13 mouse cellular contexts compared by ENCODE assay signal in genomic region chr6:52209685-52210046, GRCm38 (mm10). TPM values are rescaled to one million over a fixed set of nuclear protein-coding genes. Genes with fewer than 3 reads are reported as not detected.
DNase-seq lines count a peak whose midpoint lies in the region; ATAC-seq and TF ChIP-seq lines count a peak whose summit lies in the region.
"Had no signal": no experiment of that assay in that cellular context is flagged by ENCODE, and none has a peak within 500 bp of the region (broad histone marks: within the 10 kb centered on the region; RNA-seq: fewer than 3 reads in every experiment).

No protein-coding gene starts in this region.

- H3K27ac ChIP-seq in hindbrain, embryonic 11.5 days (ENCODE audit: low read depth, low read length): no peak overlapping the region
- no peak overlapping the region for H3K27ac ChIP-seq in hindbrain, embryonic 12.5 days
- no peak overlapping the region for H3K27ac ChIP-seq in embryonic facial prominence, embryonic 10.5 days (replicated peaks)
- H3K27ac ChIP-seq in intestine, embryonic 16.5 days (ENCODE audit: low read length): no peak overlapping the region
- H3K27ac ChIP-seq in midbrain, embryonic 10.5 days (replicated peaks): no peak overlapping the region
- H3K27ac ChIP-seq: layer of hippocampus, adult 2 months had no signal

- no peak overlapping the region for H3K9ac ChIP-seq in hindbrain, embryonic 11.5 days (ENCODE audit: low read depth, low read length)
- H3K9ac ChIP-seq in hindbrain, embryonic 12.5 days: no peak overlapping the region
- peak overlapping the region; percentile 30 for H3K9ac ChIP-seq in intestine, embryonic 16.5 days (ENCODE audit: low read depth, low read length)

- DNase-seq in hindbrain, embryonic 11.5 days (ENCODE audit: low spot score): peak; percentile 62
- peak; percentile 42 for DNase-seq in embryonic facial prominence, embryonic 10.5 days (ENCODE audit: low spot score)
- no peak for DNase-seq in midbrain, embryonic 10.5 days (ENCODE audit: low spot score)
- DNase-seq in embryo, embryonic 10.5 days (ENCODE audit: low spot score): no peak
- no peak for DNase-seq in right cerebral cortex, postnatal 36 days (ENCODE audit: low spot score in 2 of 2)
- DNase-seq: cerebellum, adult 11 months; thymus, postnatal 25 days had no signal

- no peaks in the 10 kb centered on the region for H3K9me3 ChIP-seq in hindbrain, embryonic 11.5 days (ENCODE audit: control insufficient read depth, low read length)
- no peaks in the 10 kb centered on the region for H3K9me3 ChIP-seq in hindbrain, embryonic 12.5 days (replicated peaks)
- H3K9me3 ChIP-seq in embryonic facial prominence, embryonic 10.5 days: no peaks in the 10 kb centered on the region
- H3K9me3 ChIP-seq in intestine, embryonic 16.5 days (ENCODE audit: control insufficient read depth, low read length): no peaks in the 10 kb centered on the region
- no peaks in the 10 kb centered on the region for H3K9me3 ChIP-seq in midbrain, embryonic 10.5 days (replicated peaks)

- peaks cover 93% of the 10 kb centered on the region for H3K27me3 ChIP-seq in hindbrain, embryonic 11.5 days (ENCODE audit: control insufficient read depth, insufficient read depth, low read length)
- peaks cover 98% of the 10 kb centered on the region for H3K27me3 ChIP-seq in hindbrain, embryonic 12.5 days
- H3K27me3 ChIP-seq in embryonic facial prominence, embryonic 10.5 days (replicated peaks; ENCODE audit: low read depth, poor library complexity, severe bottlenecking): peaks cover 100% of the 10 kb centered on the region
- peaks cover 55% of the 10 kb centered on the region for H3K27me3 ChIP-seq in intestine, embryonic 16.5 days (replicated peaks; ENCODE audit: control insufficient read depth, insufficient read depth, low read length)
- H3K27me3 ChIP-seq in myocyte (ENCODE audit: control insufficient read depth, insufficient read depth, insufficient read length): no peaks in the 10 kb centered on the region
- peaks cover 100% of the 10 kb centered on the region for H3K27me3 ChIP-seq in midbrain, embryonic 10.5 days (ENCODE audit: low read depth, poor library complexity, severe bottlenecking)

- H3ac ChIP-seq in myocyte (ENCODE audit: control insufficient read depth, insufficient read length): no peak overlapping the region

- TF ChIP-seq POLR2A in myocyte (IDR thresholded peaks at IDR 0.05; ENCODE audit: insufficient read length, low read depth): no peak

- no peak overlapping the region for H3K4me3 ChIP-seq in hindbrain, embryonic 11.5 days (ENCODE audit: low read depth, low read length)
- no peak overlapping the region for H3K4me3 ChIP-seq in hindbrain, embryonic 12.5 days
- no peak overlapping the region for H3K4me3 ChIP-seq in embryonic facial prominence, embryonic 10.5 days
- H3K4me3 ChIP-seq in intestine, embryonic 16.5 days (ENCODE audit: low read length): peak overlapping the region; percentile 40
- peak overlapping the region; percentile 67 for H3K4me3 ChIP-seq in myocyte
- no peak overlapping the region for H3K4me3 ChIP-seq in midbrain, embryonic 10.5 days
- H3K4me3 ChIP-seq: layer of hippocampus, adult 2 months had no signal

- H3K36me3 ChIP-seq in hindbrain, embryonic 11.5 days (ENCODE audit: control insufficient read depth, insufficient read depth, low read length): no peaks in the 10 kb centered on the region
- no peaks in the 10 kb centered on the region for H3K36me3 ChIP-seq in hindbrain, embryonic 12.5 days
- no peaks in the 10 kb centered on the region for H3K36me3 ChIP-seq in embryonic facial prominence, embryonic 10.5 days (replicated peaks)
- H3K36me3 ChIP-seq in intestine, embryonic 16.5 days (ENCODE audit: control insufficient read depth, insufficient read depth, low read length): no peaks in the 10 kb centered on the region
- H3K36me3 ChIP-seq in myocyte (ENCODE audit: control insufficient read depth, insufficient read depth): peaks cover 9% of the 10 kb centered on the region
- H3K36me3 ChIP-seq in midbrain, embryonic 10.5 days: no peaks in the 10 kb centered on the region

- 6% methylated on average over 12 of the region's 12 CpGs for WGBS in hindbrain, embryonic 11.5 days
- 9% methylated on average over 12 of the region's 12 CpGs for whole genome bisulfite sequencing in hindbrain, embryonic 12.5 days
- WGBS in embryonic facial prominence, embryonic 10.5 days: 6% methylated on average over 12 of the region's 12 CpGs
- 34% methylated on average over 12 of the region's 12 CpGs for WGBS in intestine, embryonic 16.5 days
- 7% methylated on average over 12 of the region's 12 CpGs for WGBS in midbrain, embryonic 10.5 days

- H3K4me1 ChIP-seq in hindbrain, embryonic 11.5 days (replicated peaks; ENCODE audit: control insufficient read depth, insufficient read depth, low read length): peaks cover 4% of the 10 kb centered on the region; the same call in 1 of the 2 replicates
- H3K4me1 ChIP-seq in hindbrain, embryonic 12.5 days: peaks cover 11% of the 10 kb centered on the region
- H3K4me1 ChIP-seq in embryonic facial prominence, embryonic 10.5 days: peaks cover 10% of the 10 kb centered on the region; the same call in 1 of the 2 replicates
- H3K4me1 ChIP-seq in intestine, embryonic 16.5 days (ENCODE audit: control insufficient read depth, insufficient read depth, low read length): peaks cover 24% of the 10 kb centered on the region
- H3K4me1 ChIP-seq in midbrain, embryonic 10.5 days: peaks cover 9% of the 10 kb centered on the region; the same call in 1 of the 2 replicates

- H3K4me2 ChIP-seq in hindbrain, embryonic 11.5 days (replicated peaks; ENCODE audit: low read depth, low read length): no peak overlapping the region
- no peak overlapping the region; the same call in 1 of the 2 replicates for H3K4me2 ChIP-seq in hindbrain, embryonic 12.5 days (replicated peaks)
- peak overlapping the region; percentile 63 for H3K4me2 ChIP-seq in intestine, embryonic 16.5 days (ENCODE audit: low read depth, low read length)
- peak overlapping the region; percentile 64 for H3K4me2 ChIP-seq in myocyte (ENCODE audit: low read depth)

- H3K79me2 ChIP-seq in myocyte (ENCODE audit: control insufficient read depth, insufficient read depth): peaks cover 39% of the 10 kb centered on the region

- ATAC-seq in hindbrain, embryonic 11.5 days (ENCODE audit: low FRiP score): no peak
- ATAC-seq in hindbrain, embryonic 12.5 days (ENCODE audit: low FRiP score): no peak
- no peak for ATAC-seq in intestine, embryonic 16.5 days

TF ChIP-seq in myocyte, 11 proteins besides CTCF, POLR2A, EP300 and RAD21 (continues in another document):
- TF ChIP-seq MYOD1 (IDR thresholded peaks at IDR 0.05; ENCODE audit: control insufficient read depth in 1 of 3, insufficient read length in 2 of 3, low read depth in 2 of 3) (no peak), TCF12 (IDR thresholded peaks at IDR 0.05; ENCODE audit: insufficient read depth, poor library complexity, severe bottlenecking) (no peak), USF1 (IDR thresholded peaks at IDR 0.05; ENCODE audit: low read depth) (no peak), SRF (IDR thresholded peaks at IDR 0.05; ENCODE audit: control insufficient read depth, insufficient read length, low read depth) (no peak)

RNA-seq across cellular contexts. Expression of gene Hoxa6, which starts 1.1 kb away (rescaled TPM):
- 2.1 and 11.6 TPM in 2 replicates for polyA plus RNA-seq in hindbrain, embryonic 11.5 days (2014; fragmentation: Nextera tagmentation; extraction: Ambion mirVana)
- polyA plus RNA-seq in hindbrain, embryonic 12.5 days (2016; fragmentation: Nextera tagmentation; extraction: Ambion mirVana): 18.7 and 20.5 TPM in 2 replicates
- polyA plus RNA-seq in embryonic facial prominence, embryonic 10.5 days (2016; fragmentation: Nextera tagmentation; extraction: Ambion mirVana): not detected in 2 replicates
- 1.2 and 1.4 TPM in 2 replicates for polyA plus RNA-seq in intestine, embryonic 16.5 days (2015; fragmentation: Nextera tagmentation; extraction: Ambion mirVana)
- polyA plus RNA-seq in myocyte (2012; fragmentation: generic; extraction: Trizol): 0.88 TPM
- not detected in 2 replicates for polyA plus RNA-seq in midbrain, embryonic 10.5 days (2016; fragmentation: Nextera tagmentation; extraction: Ambion mirVana)
- polyA plus RNA-seq: forebrain, embryonic 11.5 days; heart, postnatal 0 days had no signal

RNA-seq across cellular contexts. Expression of gene Hoxa3, which starts 3.5 kb away (rescaled TPM):
- polyA plus RNA-seq in hindbrain, embryonic 11.5 days (2014; fragmentation: Nextera tagmentation; extraction: Ambion mirVana): 13.3 and 14.2 TPM in 2 replicates
- 13.7 and 19.5 TPM in 2 replicates for polyA plus RNA-seq in hindbrain, embryonic 12.5 days (2016; fragmentation: Nextera tagmentation; extraction: Ambion mirVana)
- polyA plus RNA-seq in embryonic facial prominence, embryonic 10.5 days (2016; fragmentation: Nextera tagmentation; extraction: Ambion mirVana): 0.66 and 2.2 TPM in 2 replicates
- polyA plus RNA-seq in intestine, embryonic 16.5 days (2015; fragmentation: Nextera tagmentation; extraction: Ambion mirVana): 5.2 and 5.9 TPM in 2 replicates
- 1.0 TPM for polyA plus RNA-seq in myocyte (2012; fragmentation: generic; extraction: Trizol)
- not detected in 2 replicates for polyA plus RNA-seq in midbrain, embryonic 10.5 days (2016; fragmentation: Nextera tagmentation; extraction: Ambion mirVana)
- polyA plus RNA-seq: forebrain, embryonic 11.5 days had no signal

RNA-seq across cellular contexts. Expression of gene Gm28308, which starts 3.5 kb away (rescaled TPM):
- polyA plus RNA-seq in hindbrain, embryonic 11.5 days (2014; fragmentation: Nextera tagmentation; extraction: Ambion mirVana): not detected in 2 replicates
- polyA plus RNA-seq in hindbrain, embryonic 12.5 days (2016; fragmentation: Nextera tagmentation; extraction: Ambion mirVana): not detected in 2 replicates
- not detected in 2 replicates for polyA plus RNA-seq in embryonic facial prominence, embryonic 10.5 days (2016; fragmentation: Nextera tagmentation; extraction: Ambion mirVana)
- polyA plus RNA-seq in intestine, embryonic 16.5 days (2015; fragmentation: Nextera tagmentation; extraction: Ambion mirVana): not detected in 2 replicates
- 0.52 TPM for polyA plus RNA-seq in myocyte (2012; fragmentation: generic; extraction: Trizol)
- not detected in 2 replicates for polyA plus RNA-seq in midbrain, embryonic 10.5 days (2016; fragmentation: Nextera tagmentation; extraction: Ambion mirVana)
- polyA plus RNA-seq: forebrain, embryonic 11.5 days; heart, postnatal 0 days had no signal

RNA-seq across cellular contexts. Expression of gene Hoxa5, which starts 5.3 kb away (rescaled TPM):
- polyA plus RNA-seq in hindbrain, embryonic 11.5 days (2014; fragmentation: Nextera tagmentation; extraction: Ambion mirVana): 23.8 and 39.3 TPM in 2 replicates
- 53.4 and 82.9 TPM in 2 replicates for polyA plus RNA-seq in hindbrain, embryonic 12.5 days (2016; fragmentation: Nextera tagmentation; extraction: Ambion mirVana)
- polyA plus RNA-seq in embryonic facial prominence, embryonic 10.5 days (2016; fragmentation: Nextera tagmentation; extraction: Ambion mirVana): 0.23 TPM in 1 of 2 replicates, not detected in the other
- 15.3 and 15.5 TPM in 2 replicates for polyA plus RNA-seq in intestine, embryonic 16.5 days (2015; fragmentation: Nextera tagmentation; extraction: Ambion mirVana)
- polyA plus RNA-seq in myocyte (2012; fragmentation: generic; extraction: Trizol): 1.6 TPM
- polyA plus RNA-seq in midbrain, embryonic 10.5 days (2016; fragmentation: Nextera tagmentation; extraction: Ambion mirVana): not detected in 2 replicates
- polyA plus RNA-seq: forebrain, embryonic 11.5 days had no signal

RNA-seq across cellular contexts. Expression of gene Hoxa7, which starts 12.0 kb away (rescaled TPM):
- polyA plus RNA-seq in hindbrain, embryonic 11.5 days (2014; fragmentation: Nextera tagmentation; extraction: Ambion mirVana): 0.34 and 1.9 TPM in 2 replicates
- polyA plus RNA-seq in hindbrain, embryonic 12.5 days (2016; fragmentation: Nextera tagmentation; extraction: Ambion mirVana): 0.79 and 1.0 TPM in 2 replicates
- 0.15 TPM in 1 of 2 replicates, not detected in the other for polyA plus RNA-seq in embryonic facial prominence, embryonic 10.5 days (2016; fragmentation: Nextera tagmentation; extraction: Ambion mirVana)
- polyA plus RNA-seq in intestine, embryonic 16.5 days (2015; fragmentation: Nextera tagmentation; extraction: Ambion mirVana): 6.0 and 8.2 TPM in 2 replicates
- polyA plus RNA-seq in myocyte (2012; fragmentation: generic; extraction: Trizol): 11.9 TPM
- not detected in 2 replicates for polyA plus RNA-seq in midbrain, embryonic 10.5 days (2016; fragmentation: Nextera tagmentation; extraction: Ambion mirVana)
- polyA plus RNA-seq: forebrain, embryonic 11.5 days had no signal

Comparison
In these comparisons a context has a peak if more than half of its experiments do, and no peak if none do; other contexts are left out.
1. DNase-seq: peak in hindbrain, embryonic 11.5 days (single experiment) and embryonic facial prominence, embryonic 10.5 days (single experiment); none in midbrain, embryonic 10.5 days (single experiment), embryo, embryonic 10.5 days (single experiment) and right cerebral cortex, postnatal 36 days (0 of 2).
2. H3K4me2 ChIP-seq: peak in intestine, embryonic 16.5 days (single experiment) and myocyte (single experiment); none in hindbrain, embryonic 11.5 days (single experiment) and hindbrain, embryonic 12.5 days (single experiment).
3. H3K4me3 ChIP-seq: peak in intestine, embryonic 16.5 days (single experiment) and myocyte (single experiment); none in hindbrain, embryonic 11.5 days (single experiment), hindbrain, embryonic 12.5 days (single experiment), embryonic facial prominence, embryonic 10.5 days (single experiment) and midbrain, embryonic 10.5 days (single experiment).